Mouse (Mus musculus) thymus, postnatal 10 days (tissue): ENCODE measurements around the gene Frmd5.
"Not testable (repeated sequence)": the region's sequence is repeated elsewhere in the genome, so short reads cannot be mapped to it uniquely, and the experiment has no call there.

Experiments used
- DNase-seq, 2 experiments: peaks; one replicate each; pipeline ENCODE4 v3.0.0; 2021; ENCODE audit warnings: low spot score in 2 of 2

The Frmd5 gene

GRCm38 (mm10) chr2:121806959-121807653 lies at the start of gene Frmd5:
Gene Frmd5, minus strand, starts transcription at chr2:121807087.
- peak; percentile 86 to 87 for DNase-seq

- DNase-seq: no peak
Observed at GRCm38 (mm10) chr2:121853974-121854373, 47.1 kb upstream of the Frmd5 start.

- no peak for DNase-seq
Observed at GRCm38 (mm10) chr2:121852045-121852444, 45.2 kb upstream of the Frmd5 start.

- DNase-seq: no peak
Observed at GRCm38 (mm10) chr2:121846050-121846449, 39.2 kb upstream of the Frmd5 start.

- DNase-seq: no peak
Observed at GRCm38 (mm10) chr2:121842249-121842648, 35.4 kb upstream of the Frmd5 start.

GRCm38 (mm10) chr2:121841453-121841852 lies 34.6 kb upstream of the Frmd5 start:
- DNase-seq: no peak

GRCm38 (mm10) chr2:121834926-121835325 lies 28.0 kb upstream of the Frmd5 start:
- no peak for DNase-seq

- peak; percentile 4 to 53 for DNase-seq
Observed at GRCm38 (mm10) chr2:121832484-121832894, 25.6 kb upstream of the Frmd5 start.

- DNase-seq: no peak
Observed at GRCm38 (mm10) chr2:121828411-121828810, 21.5 kb upstream of the Frmd5 start.

- DNase-seq: no peak
Observed at GRCm38 (mm10) chr2:121826189-121826588, 19.3 kb upstream of the Frmd5 start.

- no peak for DNase-seq
Observed at GRCm38 (mm10) chr2:121824653-121825052, 17.8 kb upstream of the Frmd5 start.

GRCm38 (mm10) chr2:121821787-121822186 lies 14.9 kb upstream of the Frmd5 start:
- no peak for DNase-seq

- not testable (repeated sequence) for DNase-seq
Observed at GRCm38 (mm10) chr2:121810876-121811275, 4.0 kb upstream of the Frmd5 start.

GRCm38 (mm10) chr2:121809126-121809525 lies 2.2 kb upstream of the Frmd5 start:
- DNase-seq: no peak

GRCm38 (mm10) chr2:121806171-121806943 lies 530 bp downstream of the Frmd5 start:
- DNase-seq: peak; percentile 4 to 26

- no peak for DNase-seq
Observed at GRCm38 (mm10) chr2:121799051-121799450, 7.8 kb downstream of the Frmd5 start.

GRCm38 (mm10) chr2:121795995-121796394 lies 10.9 kb downstream of the Frmd5 start:
- DNase-seq: no peak

- DNase-seq: no peak
Observed at GRCm38 (mm10) chr2:121789777-121790176, 17.1 kb downstream of the Frmd5 start.

GRCm38 (mm10) chr2:121788415-121788814 lies 18.5 kb downstream of the Frmd5 start:
- DNase-seq: no peak

- no peak for DNase-seq
Observed at GRCm38 (mm10) chr2:121787767-121788166, 19.1 kb downstream of the Frmd5 start.

GRCm38 (mm10) chr2:121787271-121787670 lies 19.6 kb downstream of the Frmd5 start:
- no peak for DNase-seq

GRCm38 (mm10) chr2:121776219-121776618 lies 30.7 kb downstream of the Frmd5 start:
- no peak for DNase-seq

GRCm38 (mm10) chr2:121764851-121765250 lies 42.0 kb downstream of the Frmd5 start:
- no peak for DNase-seq
